Mouse (Mus musculus) liver, adult 2 months (tissue): ENCODE measurements around the gene Suco. TPM values are rescaled to one million over a fixed set of nuclear protein-coding genes. Genes with fewer than 3 reads are reported as not detected.

Experiments used
- DNase-seq: peaks from one replicate; pipeline ENCODE4 v3.0.0-alpha.2; 2011; ENCODE audit warnings: low read depth, low spot score; ENCODE audit errors: extremely low read depth
- H3K27ac ChIP-seq: fragments of 200-500 bp; replicated peaks from 2 replicates; pipeline ENCODE4 v1.5.1; 2012; ENCODE audit warnings: low read depth, mild to moderate bottlenecking, control low read depth, inconsistent platforms, low read length; ENCODE audit not compliant: insufficient read depth
- H3K27me3 ChIP-seq: fragments of 200-500 bp; 2 replicates; pipeline ENCODE4 v1.6.1; 2012; ENCODE audit warnings: mild to moderate bottlenecking, moderate library complexity, low read length, inconsistent platforms; ENCODE audit not compliant: control insufficient read depth, insufficient read depth
- H3K36me3 ChIP-seq: fragments of 200-500 bp; 2 replicates; pipeline ENCODE4 v1.6.1; 2012; ENCODE audit warnings: low read length, inconsistent platforms; ENCODE audit not compliant: control insufficient read depth, insufficient read depth
- H3K4me1 ChIP-seq: fragments of 200-500 bp; 2 replicates; pipeline ENCODE4 v1.6.1; 2011; ENCODE audit warnings: low read length; ENCODE audit not compliant: control insufficient read depth, insufficient read depth
- H3K4me3 ChIP-seq: fragments of 200-500 bp; 2 replicates; pipeline ENCODE4 v1.5.1; 2011; ENCODE audit warnings: low read depth, mild to moderate bottlenecking, control low read depth, low read length, moderate library complexity; ENCODE audit not compliant: insufficient read depth
- H3K79me2 ChIP-seq: fragments of 200-500 bp; 2 replicates; pipeline ENCODE4 v1.6.1; 2012; ENCODE audit warnings: inconsistent platforms, mild to moderate bottlenecking, low read length, moderate library complexity; ENCODE audit not compliant: control insufficient read depth, insufficient read depth
- H3K9ac ChIP-seq: fragments of 200-500 bp; 2 replicates; pipeline ENCODE4 v1.6.1; 2012; ENCODE audit warnings: low read depth, mild to moderate bottlenecking, control low read depth, inconsistent platforms, low read length
- CTCF ChIP-seq: fragments of 200-500 bp; IDR thresholded peaks from 2 replicates; pipeline ENCODE4 v1.5.1; 2011; ENCODE audit warnings: low read depth, low read length, control low read depth
- POLR2A ChIP-seq: fragments of 200-500 bp; IDR thresholded peaks from 2 replicates; pipeline ENCODE4 v1.6.1; 2011; ENCODE audit warnings: low read length, control low read depth; ENCODE audit not compliant: insufficient read depth; ENCODE audit errors: extremely low read depth
- WGBS: fragments of 180-500 bp; shearing (Covaris S2); methylation state at CpG from one replicate; pipeline ENCODE4 v1.1.7; 2018; 5-methylcytosine and 5-hydroxymethylcytosine counted together
- polyA plus RNA-seq: library from polyadenylated mRNA; depleted of rRNA; stranded (reverse); fragments of >200 nt; gene quantifications from 2 replicates; pipeline ENCODE4 v1.2.3, GENCODE M21; 2012
- total RNA-seq: library from RNA; depleted of rRNA; stranded (reverse); fragments of >200 nt; gene quantifications from 2 replicates; pipeline ENCODE4 v1.2.3, GENCODE M21; 2014

Gene Suco
- total and polyA plus RNA-seq, 2 experiments = 1.4 to 14.7 TPM

DNA sequence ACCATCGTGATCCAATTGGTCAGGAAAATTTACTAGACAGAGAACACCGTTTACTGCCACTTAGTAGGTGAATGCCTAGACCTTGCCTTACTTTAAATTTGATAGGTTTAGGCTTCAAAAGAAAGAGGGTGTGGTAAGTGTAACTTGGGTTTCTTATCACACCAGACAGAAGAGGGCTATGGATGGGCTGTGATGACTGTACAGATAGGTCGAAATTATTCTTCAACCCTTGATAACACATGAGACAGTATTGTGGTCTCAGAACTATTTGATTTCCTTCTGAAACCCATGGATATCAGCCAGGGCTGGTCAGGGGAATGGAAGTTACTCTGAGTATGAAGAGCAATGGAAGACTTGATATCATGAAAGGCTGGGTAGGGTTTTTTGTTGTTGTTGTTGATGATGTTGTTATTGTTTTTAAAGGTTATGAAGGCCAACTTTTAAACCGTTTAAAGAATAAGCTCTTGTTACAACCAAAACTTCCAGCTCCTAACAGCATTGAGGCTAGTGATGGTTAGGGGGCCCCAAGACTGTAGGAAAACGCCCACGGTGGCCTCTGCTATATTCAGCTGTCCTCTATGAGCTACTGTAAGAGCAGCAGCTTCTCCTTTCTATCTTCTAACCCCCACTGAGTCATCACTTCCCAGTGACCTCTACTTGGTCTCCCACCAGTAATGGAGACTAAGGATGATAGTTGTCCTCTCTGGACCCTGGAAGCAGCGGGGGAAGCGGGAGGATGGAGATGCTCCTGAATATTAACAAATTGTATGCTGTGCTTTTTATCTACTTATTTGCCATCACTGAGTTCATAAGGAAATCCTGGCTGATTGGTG is 84.4 kb downstream of the Suco start:
- Histone ChIP-seq H3K4me1 (no peaks in the 10 kb centered on the region), H3K27ac (no peak overlapping the region), H3K79me2 (no peaks in the 10 kb centered on the region), H3K36me3 (no peaks in the 10 kb centered on the region), H3K9ac (no peak overlapping the region), H3K27me3 (no peaks in the 10 kb centered on the region), H3K4me3 (no peak overlapping the region)
- TF ChIP-seq CTCF (no peak), POLR2A (no peak)
- 86% methylated on average over 8 of the region's 8 CpGs for WGBS
- no peak for DNase-seq

DNA sequence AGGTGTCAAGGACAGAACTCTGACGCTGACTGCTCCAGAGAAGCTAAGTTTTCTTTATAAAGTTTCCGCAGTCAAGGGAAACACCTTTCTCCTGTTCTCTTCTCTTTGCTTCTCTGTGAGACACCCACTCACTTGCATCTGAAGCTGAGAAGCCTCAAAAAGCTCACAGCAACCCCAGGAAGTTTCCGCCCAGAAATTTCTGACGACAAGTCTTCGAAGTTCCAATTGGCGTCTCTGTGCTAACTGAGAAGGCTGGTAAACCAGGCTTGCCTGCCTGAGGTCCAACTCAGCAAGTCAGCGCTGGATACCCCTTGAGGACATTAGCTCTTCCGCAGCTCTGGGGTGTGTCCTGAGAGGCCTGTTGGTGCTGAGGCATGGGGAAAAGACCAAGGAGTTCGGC is 88.1 kb downstream of the Suco start, which contains the start of gene Fasl:
Fasl (minus strand) TSS at position 157 of the 400 bp plus-strand sequence.
- DNase-seq = no peak
- TF ChIP-seq POLR2A = no peak
- no peak for TF ChIP-seq CTCF
- Histone ChIP-seq H3K79me2 (no peaks in the 10 kb centered on the region), H3K27me3 (no peaks in the 10 kb centered on the region), H3K36me3 (no peaks in the 10 kb centered on the region), H3K4me1 (no peaks in the 10 kb centered on the region), H3K9ac (no peak within 1 kb of the TSS), H3K4me3 (no peak within 1 kb of the TSS), H3K27ac (no peak within 1 kb of the TSS)
- 88% methylated on average over 9 of the region's 9 CpGs for WGBS

DNA sequence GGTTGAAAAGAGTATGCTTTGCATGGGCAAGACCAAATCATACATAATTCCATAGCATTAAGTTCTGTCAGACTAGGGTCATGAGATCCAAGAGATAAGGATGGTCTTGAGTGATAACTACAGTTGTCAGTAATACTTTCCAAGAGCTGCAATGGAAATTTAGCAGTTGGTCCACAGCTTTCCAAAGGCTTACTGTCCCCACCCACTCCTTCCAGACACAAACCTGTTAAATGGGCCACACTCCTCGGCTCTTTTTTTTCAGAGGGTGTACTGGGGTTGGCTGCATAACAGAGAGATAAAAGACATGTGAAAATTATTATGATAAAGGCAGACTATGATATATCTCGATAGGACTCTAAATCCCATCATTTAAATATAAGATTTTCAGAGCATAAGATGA is 93.8 kb downstream of the Suco start:
- no peaks in the 10 kb centered on the region for H3K79me2 ChIP-seq
- no peak for TF ChIP-seq POLR2A
- TF ChIP-seq CTCF = no peak
- 76% methylated on average over 2 of the region's 2 CpGs for WGBS

DNA sequence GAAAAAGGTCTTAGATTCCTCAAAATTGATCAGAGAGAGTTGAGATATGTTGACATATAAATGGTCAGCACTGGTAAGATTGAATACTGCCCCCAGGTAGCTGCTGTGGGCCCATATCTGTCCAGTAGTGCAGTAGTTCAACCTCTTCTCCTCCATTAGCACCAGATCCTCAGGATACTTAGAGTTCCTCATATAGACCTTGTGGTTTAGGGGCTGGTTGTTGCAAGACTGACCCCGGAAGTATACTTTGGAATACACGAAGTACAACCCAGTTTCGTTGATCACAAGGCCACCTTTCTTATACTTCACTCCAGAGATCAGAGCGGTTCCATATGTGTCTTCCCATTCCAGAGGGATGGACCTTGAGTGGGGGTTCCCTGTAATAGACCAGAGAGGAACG is 94.9 kb downstream of the Suco start:
- TF ChIP-seq CTCF (no peak), POLR2A (no peak)
- Histone ChIP-seq H3K9ac (no peak overlapping the region), H3K27ac (no peak overlapping the region), H3K79me2 (no peaks in the 10 kb centered on the region), H3K36me3 (no peaks in the 10 kb centered on the region), H3K4me1 (no peaks in the 10 kb centered on the region), H3K4me3 (no peak overlapping the region), H3K27me3 (no peaks in the 10 kb centered on the region)
- 85% methylated on average over 5 of the region's 5 CpGs for WGBS
- DNase-seq = no peak

More for the DNA sequence above, 93.8 kb downstream of the Suco start:
- H3K36me3 ChIP-seq = no peaks in the 10 kb centered on the region
- no peak for DNase-seq
- no peaks in the 10 kb centered on the region for H3K27me3 ChIP-seq
- H3K27ac ChIP-seq = no peak overlapping the region
- H3K4me3 ChIP-seq = no peak overlapping the region
- H3K4me1 ChIP-seq = no peaks in the 10 kb centered on the region
- H3K9ac ChIP-seq = no peak overlapping the region

DNA sequence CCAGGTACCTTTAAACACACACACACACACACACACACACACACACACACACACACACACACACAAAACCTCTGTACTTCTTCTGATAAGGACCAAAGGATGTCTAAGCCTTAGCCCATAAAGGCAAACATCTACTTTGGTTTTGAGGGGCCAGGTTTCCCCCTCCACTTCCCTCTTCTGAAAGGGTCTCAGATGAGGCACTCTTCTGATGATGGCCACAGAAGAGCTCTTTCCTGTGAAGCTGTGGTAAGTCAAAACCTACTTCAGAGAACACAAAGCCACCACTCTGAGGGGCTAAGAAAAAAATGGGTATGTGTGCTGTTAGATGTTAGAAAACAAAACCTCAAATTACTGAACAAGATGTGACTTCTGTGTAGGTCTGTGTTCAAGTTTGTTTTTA is 97.4 kb downstream of the Suco start:
- Histone ChIP-seq H3K27me3 (no peaks in the 10 kb centered on the region), H3K27ac (no peak overlapping the region), H3K36me3 (no peaks in the 10 kb centered on the region), H3K4me1 (no peaks in the 10 kb centered on the region), H3K9ac (no peak overlapping the region), H3K79me2 (no peaks in the 10 kb centered on the region), H3K4me3 (no peak overlapping the region)
- TF ChIP-seq CTCF = no peak
- TF ChIP-seq POLR2A = no peak
- peak; percentile 4 for DNase-seq

DNA sequence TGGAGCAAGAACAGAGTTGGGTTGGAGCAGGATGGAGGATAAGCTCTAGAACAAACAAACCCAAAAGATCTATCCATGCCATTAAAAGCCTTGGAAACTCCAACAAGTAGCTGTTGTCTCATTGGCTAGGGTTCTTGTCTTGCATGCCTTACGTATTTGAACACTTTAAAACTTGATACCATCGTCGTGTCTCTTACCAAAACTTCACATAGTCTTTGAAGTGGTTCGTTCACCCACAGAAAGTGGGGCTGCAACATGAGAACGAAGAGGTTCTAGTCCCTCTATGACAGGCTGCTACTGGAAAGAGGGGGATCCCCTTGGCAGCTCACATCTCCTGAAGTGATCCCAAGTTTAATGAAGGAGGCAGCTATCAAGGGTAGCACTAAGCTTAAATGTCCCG is 101.3 kb downstream of the Suco start:
- no peak for DNase-seq
- Histone ChIP-seq H3K9ac (no peak overlapping the region), H3K4me1 (no peaks in the 10 kb centered on the region), H3K79me2 (no peaks in the 10 kb centered on the region), H3K4me3 (no peak overlapping the region), H3K36me3 (no peaks in the 10 kb centered on the region), H3K27ac (no peak overlapping the region), H3K27me3 (no peaks in the 10 kb centered on the region)
- no peak for TF ChIP-seq POLR2A
- no peak for TF ChIP-seq CTCF
- WGBS = 83% methylated on average over 6 of the region's 6 CpGs
